Mouse (Mus musculus) ES-Bruce4 (cell line): ENCODE data around the gene Lrrc1.

ENCODE experiments used
- CTCF ChIP-seq: IDR thresholded peaks from one replicate; pipeline ENCODE4 v1.8.1; 2011; ENCODE audit warnings: low read depth, low read length
- EP300 ChIP-seq: IDR thresholded peaks from 2 replicates; pipeline ENCODE4 v1.6.1; 2011; ENCODE audit warnings: low read depth, low read length; ENCODE audit not compliant: insufficient read depth
- POLR2A ChIP-seq: IDR thresholded peaks from one replicate; pipeline ENCODE4 v1.8.1; 2011; ENCODE audit warnings: low read length; ENCODE audit not compliant: insufficient read depth

DNA sequence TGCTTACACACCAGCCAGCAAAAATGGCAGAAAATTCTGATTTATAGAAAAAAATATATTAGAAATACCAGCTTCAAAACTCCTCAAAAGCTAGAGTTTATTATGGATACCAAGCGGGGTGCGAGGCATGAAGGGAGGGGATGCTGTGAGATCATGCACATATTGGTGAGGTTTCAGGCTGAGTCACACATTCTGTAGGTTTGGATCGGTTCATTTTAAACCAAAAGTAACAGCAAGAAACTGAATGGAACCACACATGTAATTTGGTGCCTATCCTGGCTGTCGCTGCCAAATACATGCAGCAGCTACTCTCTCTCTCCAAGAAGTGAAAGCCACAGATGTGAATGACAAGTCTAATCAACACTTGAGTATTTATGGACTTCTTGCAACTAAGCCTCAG, 99.8 kb downstream of the Lrrc1 start:
- TF ChIP-seq POLR2A (no peak), CTCF (no peak), EP300 (no peak)
